Comparison of ENCODE assay signal across 8 mouse cellular contexts in the genomic region with DNA sequence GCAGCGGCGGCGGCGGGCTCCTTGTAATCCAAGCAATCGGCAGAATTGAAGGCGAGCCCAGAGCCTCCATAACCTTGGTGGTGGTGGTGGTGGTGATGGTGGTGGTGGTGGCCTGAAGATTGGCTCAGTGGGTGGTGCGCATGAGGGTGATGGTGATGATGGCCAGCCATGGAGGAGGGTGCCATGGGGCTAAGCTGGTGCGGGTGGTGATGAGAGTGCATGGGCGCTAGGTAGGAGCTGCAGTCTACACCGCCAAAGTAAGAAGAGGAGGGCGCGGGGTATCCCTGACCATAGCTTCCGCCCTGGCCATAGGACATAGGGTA. TPM values are rescaled to one million over a fixed set of nuclear protein-coding genes. Genes with fewer than 3 reads are reported as not detected.
A peak's percentile ranks its signal among the peaks of the same experiment; 100 is the strongest.
DNase-seq lines count a peak whose midpoint lies in the region; ATAC-seq and TF ChIP-seq lines count a peak whose summit lies in the region.
"Had no signal": no experiment of that assay in that cellular context is flagged by ENCODE, and none has a peak within 500 bp of the region (broad histone marks: within the 10 kb centered on the region; RNA-seq: fewer than 3 reads in every experiment).

No protein-coding gene starts in this region.

- peak overlapping the region; percentile 54 for H3K4me2 ChIP-seq in lung, embryonic 14.5 days
- H3K4me2 ChIP-seq in hindbrain, postnatal 0 days (ENCODE audit: low read depth, low read length) = peak overlapping the region; percentile 50
- peak overlapping the region; percentile 52 for H3K4me2 ChIP-seq in midbrain, postnatal 0 days (ENCODE audit: low read depth, low read length, poor library complexity, severe bottlenecking)

- H3K4me3 ChIP-seq in lung, embryonic 14.5 days (ENCODE audit: low read depth, low read length) = peak overlapping the region; percentile 29
- 0 out of 2 replicates have a peak overlapping the region, but pooled peaks have one; percentile 0 for H3K4me3 ChIP-seq in embryonic fibroblast, embryonic 13.5 days (ENCODE audit: insufficient read depth, low read length)
- peak overlapping the region; percentile 26 for H3K4me3 ChIP-seq in hindbrain, postnatal 0 days (ENCODE audit: low read length)
- H3K4me3 ChIP-seq in midbrain, postnatal 0 days (ENCODE audit: low read depth, low read length) = peak overlapping the region; percentile 31; the same call in 1 of the 2 replicates

- H3K9me3 ChIP-seq in lung, embryonic 14.5 days (ENCODE audit: low read depth, low read length) = no peaks in the 10 kb centered on the region
- H3K9me3 ChIP-seq in hindbrain, postnatal 0 days (ENCODE audit: low read length) = no peaks in the 10 kb centered on the region
- H3K9me3 ChIP-seq in midbrain, postnatal 0 days (ENCODE audit: low read length) = no peaks in the 10 kb centered on the region

- ATAC-seq in lung, embryonic 14.5 days (ENCODE audit: insufficient read depth) = no peak; the same call in 1 of the 2 replicates
- no peak for ATAC-seq in hindbrain, postnatal 0 days
- 0 out of 2 replicates have a peak, but pooled peaks have one; percentile 25 for ATAC-seq in midbrain, postnatal 0 days (ENCODE audit: low FRiP score)

- no peak overlapping the region for H3K27ac ChIP-seq in lung, embryonic 14.5 days (ENCODE audit: low read depth)
- H3K27ac ChIP-seq in embryonic fibroblast, embryonic 13.5 days (ENCODE audit: insufficient read depth, low read length) = no peak overlapping the region
- no peak overlapping the region for H3K27ac ChIP-seq in hindbrain, postnatal 0 days
- H3K27ac ChIP-seq in midbrain, postnatal 0 days (ENCODE audit: low read depth, low read length) = no peak overlapping the region

- no peak for DNase-seq in lung, embryonic 14.5 days
- DNase-seq in lung, postnatal 14 days = no peak
- no peak for DNase-seq in hindbrain, postnatal 0 days (ENCODE audit: low spot score)
- DNase-seq in midbrain, postnatal 0 days (ENCODE audit: low spot score) = no peak
- DNase-seq in adrenal gland, adult 18-20 months (ENCODE audit: low spot score in 2 of 2) = no peak
- no peak for DNase-seq in ovary, postnatal 14 days (ENCODE audit: low spot score)

- no peaks in the 10 kb centered on the region for H3K4me1 ChIP-seq in lung, embryonic 14.5 days (ENCODE audit: insufficient read depth)
- H3K4me1 ChIP-seq in embryonic fibroblast, embryonic 13.5 days (ENCODE audit: control insufficient read depth, insufficient read depth, low read length) = peaks cover 2% of the 10 kb centered on the region; the same call in 1 of the 2 replicates
- H3K4me1 ChIP-seq in hindbrain, postnatal 0 days (ENCODE audit: insufficient read depth, low read length) = peaks cover 4% of the 10 kb centered on the region; the same call in 1 of the 2 replicates
- H3K4me1 ChIP-seq in midbrain, postnatal 0 days (ENCODE audit: insufficient read depth, low read length) = no peaks in the 10 kb centered on the region

- peaks cover 92% of the 10 kb centered on the region for H3K27me3 ChIP-seq in lung, embryonic 14.5 days (ENCODE audit: insufficient read depth, low read length)
- H3K27me3 ChIP-seq in hindbrain, postnatal 0 days (ENCODE audit: insufficient read depth, low read length) = peaks cover 70% of the 10 kb centered on the region
- peaks cover 42% of the 10 kb centered on the region for H3K27me3 ChIP-seq in midbrain, postnatal 0 days (ENCODE audit: insufficient read depth, low read length)

- no peaks in the 10 kb centered on the region for H3K36me3 ChIP-seq in lung, embryonic 14.5 days (ENCODE audit: insufficient read depth)
- H3K36me3 ChIP-seq in hindbrain, postnatal 0 days (ENCODE audit: insufficient read depth, low read length) = no peaks in the 10 kb centered on the region
- H3K36me3 ChIP-seq in midbrain, postnatal 0 days (ENCODE audit: insufficient read depth, low read length) = no peaks in the 10 kb centered on the region

- TF ChIP-seq CTCF in lung, embryonic 14.5 days (IDR thresholded peaks at IDR 0.05; ENCODE audit: low read depth) = no peak
- TF ChIP-seq CTCF in embryonic fibroblast, embryonic 13.5 days (IDR thresholded peaks at IDR 0.05; ENCODE audit: borderline replicate concordance, insufficient read depth, low read length) = no peak
- TF ChIP-seq CTCF in hindbrain, postnatal 0 days (IDR thresholded peaks at IDR 0.05; ENCODE audit: low read depth) = no peak
- TF ChIP-seq CTCF in midbrain, postnatal 0 days (IDR thresholded peaks at IDR 0.05) = no peak

- no peak for TF ChIP-seq POLR2A in embryonic fibroblast, embryonic 13.5 days (IDR thresholded peaks at IDR 0.05; ENCODE audit: low read depth, low read length)

- no peak overlapping the region for H3K9ac ChIP-seq in lung, embryonic 14.5 days
- H3K9ac ChIP-seq in hindbrain, postnatal 0 days (replicated peaks; ENCODE audit: low read length) = no peak overlapping the region
- H3K9ac ChIP-seq in midbrain, postnatal 0 days (replicated peaks; ENCODE audit: low read length, poor library complexity, severe bottlenecking) = peak overlapping the region; percentile 42; the same call in 1 of the 2 replicates

- WGBS in lung, embryonic 14.5 days = 4% methylated on average over 13 of the region's 13 CpGs
- 9% methylated on average over 13 of the region's 13 CpGs for WGBS in hindbrain, postnatal 0 days
- 16% methylated on average over 13 of the region's 13 CpGs for WGBS in midbrain, postnatal 0 days

RNA-seq across cellular contexts. Expression of a gene that starts 6.4 kb away (rescaled TPM):
- polyA plus RNA-seq in lung, embryonic 14.5 days (2014; fragmentation: Nextera tagmentation; extraction: Ambion mirVana) = 0.38 and 0.39 TPM in 2 replicates
- polyA plus RNA-seq in embryonic fibroblast, embryonic 13.5 days (2011; ENCODE audit: insufficient read length, low read depth, missing spikeins) = 0.43 TPM in 1 of 2 replicates, not detected in the other
- total RNA-seq in hindbrain, postnatal 0 days (2014; rRNA removed) = 0.36 and 1.2 TPM in 2 replicates
- polyA plus RNA-seq in hindbrain, postnatal 0 days (2015; fragmentation: Nextera tagmentation; extraction: Ambion mirVana) = 0.74 and 0.86 TPM in 2 replicates
- total RNA-seq in midbrain, postnatal 0 days (2014; rRNA removed) = 5.5 and 6.5 TPM in 2 replicates
- 7.6 and 8.1 TPM in 2 replicates for polyA plus RNA-seq in midbrain, postnatal 0 days (2015; fragmentation: Nextera tagmentation; extraction: Ambion mirVana)
- not detected for total RNA-seq in adrenal gland, adult 18-20 months (2021)
- polyA plus RNA-seq: gonadal fat pad, adult 2 months had no signal
